Mouse (Mus musculus): ENCODE measurements around the gene A530016L24Rik.

The A530016L24Rik gene

GRCm38 (mm10) chr12:112489134-112489533 is at the start of gene A530016L24Rik:
Gene A530016L24Rik, plus strand, starts transcription at chr12:112489448.
- DNase-seq = no peak

GRCm38 (mm10) chr12:112439993-112440392 is 49.3 kb upstream of the A530016L24Rik start:
- no peak for DNase-seq

- DNase-seq = no peak
These were observed 40.0 kb upstream of the A530016L24Rik start for GRCm38 (mm10) chr12:112449144-112449827.

GRCm38 (mm10) chr12:112449828-112450180 is 39.4 kb upstream of the A530016L24Rik start:
- no peak for DNase-seq

- DNase-seq = peak; percentile 73
These were observed 38.4 kb upstream of the A530016L24Rik start for GRCm38 (mm10) chr12:112450883-112451282.

GRCm38 (mm10) chr12:112451381-112451780 is 37.9 kb upstream of the A530016L24Rik start:
- no peak for DNase-seq

GRCm38 (mm10) chr12:112451826-112452225 is 37.4 kb upstream of the A530016L24Rik start:
- no peak for DNase-seq

- no peak for DNase-seq
These were observed 33.0 kb upstream of the A530016L24Rik start for GRCm38 (mm10) chr12:112456144-112456713.

GRCm38 (mm10) chr12:112457839-112458238 is 31.4 kb upstream of the A530016L24Rik start:
- DNase-seq = peak; percentile 59

- no peak for DNase-seq
These were observed 26.8 kb upstream of the A530016L24Rik start for GRCm38 (mm10) chr12:112462423-112462822.

- DNase-seq = no peak
These were observed 26.0 kb upstream of the A530016L24Rik start for GRCm38 (mm10) chr12:112463209-112463608.

- no peak for DNase-seq
These were observed 25.4 kb upstream of the A530016L24Rik start for GRCm38 (mm10) chr12:112463750-112464444.

- no peak for DNase-seq
These were observed 24.7 kb upstream of the A530016L24Rik start for GRCm38 (mm10) chr12:112464516-112464915.

GRCm38 (mm10) chr12:112465928-112466327 is 23.3 kb upstream of the A530016L24Rik start:
- DNase-seq = no peak

GRCm38 (mm10) chr12:112467387-112467786 is 21.9 kb upstream of the A530016L24Rik start:
- no peak for DNase-seq

- no peak for DNase-seq
These were observed 19.9 kb upstream of the A530016L24Rik start for GRCm38 (mm10) chr12:112469393-112469792.

- DNase-seq = no peak
These were observed 19.0 kb upstream of the A530016L24Rik start for GRCm38 (mm10) chr12:112470216-112470615.

GRCm38 (mm10) chr12:112473777-112474176 is 15.5 kb upstream of the A530016L24Rik start:
- DNase-seq = peak; percentile 90

GRCm38 (mm10) chr12:112489535-112489934 is 287 bp downstream of the A530016L24Rik start:
- DNase-seq = no peak

GRCm38 (mm10) chr12:112490444-112490939 is 1.2 kb downstream of the A530016L24Rik start:
- DNase-seq = no peak

- no peak for DNase-seq
These were observed 6.9 kb downstream of the A530016L24Rik start for GRCm38 (mm10) chr12:112496136-112496535.

- no peak for DNase-seq
These were observed 8.5 kb downstream of the A530016L24Rik start for GRCm38 (mm10) chr12:112497731-112498130.

GRCm38 (mm10) chr12:112498683-112499082 is 9.4 kb downstream of the A530016L24Rik start:
- peak; percentile 60 for DNase-seq

Measured in right cerebral cortex, postnatal 4 days (tissue).